Mouse (Mus musculus): ENCODE results near the gene Sval2.

DNA sequence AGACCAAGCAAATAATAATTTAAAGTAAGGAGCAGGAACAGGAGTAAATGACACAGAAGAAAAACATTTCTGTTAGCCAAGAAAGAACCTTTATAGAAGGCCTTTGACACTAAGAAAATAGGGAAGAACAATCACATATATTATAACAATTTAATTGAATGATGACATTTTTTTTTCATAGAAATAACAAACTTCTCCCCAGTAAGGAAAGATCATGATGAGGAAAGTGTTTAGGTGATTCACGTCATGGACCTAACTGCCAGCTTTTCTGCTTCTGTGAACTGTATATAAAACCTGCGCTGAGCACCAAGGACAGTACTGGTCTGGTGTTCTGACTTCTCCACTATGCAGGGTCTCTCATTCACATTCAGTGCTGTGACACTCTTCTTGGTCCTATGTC is 5.6 kb upstream of the Sval2 start, which contains the start of gene Pip:
- TF ChIP-seq CTCF (IDR thresholded peaks at IDR 0.05; ENCODE audit: low read depth, low read length) (no peak), POLR2A (IDR thresholded peaks at IDR 0.05; ENCODE audit: extremely low read depth, insufficient read depth, low read length) (no peak)
